Mouse (Mus musculus) gastrocnemius, postnatal 25 days (tissue): ENCODE data around the gene Scgb2b19. TPM values are rescaled to one million over a fixed set of nuclear protein-coding genes. Genes with fewer than 3 reads are reported as not detected.
"Not testable (repeated sequence)": the region's sequence is repeated elsewhere in the genome, so short reads cannot be mapped to it uniquely, and the experiment has no call there.

ENCODE experiments used
- DNase-seq: peaks from one replicate; pipeline ENCODE4 v3.0.0; 2022
- long read RNA-seq, 2 experiments: library from polyadenylated mRNA; stranded (forward); transcript quantifications; one replicate each; pipeline ENCODE4 v2.0.0; 2021
- total RNA-seq, 2 experiments: library from RNA; stranded (reverse); gene quantifications; 1 replicate in 1 of 2; 2 replicates in 1 of 2; pipeline ENCODE4 v1.2.3; 2021

The Scgb2b19 gene
- total RNA-seq, result not detected
- long read RNA-seq, experiment 1, result 0 reads
- long read RNA-seq, experiment 2, result 0 reads

DNA sequence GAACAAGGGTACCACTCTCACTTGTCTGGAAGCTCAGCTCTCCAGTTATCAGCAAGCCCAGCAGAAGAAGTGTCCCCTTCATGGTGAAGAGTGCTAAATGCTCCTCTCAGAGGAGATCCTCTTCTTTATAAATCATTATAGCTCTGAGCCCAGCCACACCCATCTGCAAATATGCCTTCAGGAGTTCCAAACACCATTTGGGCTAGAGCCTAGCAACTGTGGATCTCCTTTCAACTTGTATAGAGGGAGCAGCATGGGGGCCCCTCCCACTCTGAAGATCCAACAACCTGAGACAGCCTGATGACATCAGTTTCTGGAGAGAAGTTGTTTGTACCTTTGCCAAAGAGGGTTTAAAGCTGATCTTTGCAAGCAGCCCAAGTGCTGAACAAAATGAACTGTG, at the start of gene Scgb2b19:
Gene Scgb2b19 (minus strand): TSS at position 101 of the 400 bp plus-strand sequence.
- DNase-seq, result not testable (repeated sequence)

DNA sequence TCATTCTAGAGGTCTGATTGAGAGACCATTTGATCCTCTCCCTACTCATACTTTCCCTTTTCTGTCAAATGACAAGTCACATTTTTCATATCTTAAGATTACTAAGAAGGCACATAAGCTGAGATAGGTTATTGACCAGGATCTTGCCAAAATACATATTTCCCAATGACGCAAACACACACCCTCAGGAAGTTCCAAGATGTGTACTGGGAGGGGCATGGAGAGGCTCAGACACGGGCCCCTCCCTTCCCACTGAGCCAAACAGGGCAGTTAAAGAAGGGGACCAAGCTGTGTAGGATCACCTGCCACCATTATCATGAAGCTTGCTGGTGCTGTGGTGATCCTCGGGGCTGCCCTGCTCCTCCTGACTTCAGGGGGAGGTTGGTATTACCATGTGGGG, 6.9 kb upstream of the Scgb2b19 start, which contains the start of gene Scgb1b19:
Gene Scgb1b19 (plus strand): TSS at position 301 of the 400 bp plus-strand sequence.
- not testable (repeated sequence) for DNase-seq

Other genes with a start within 250 kb of the Scgb2b19 start
- not detected for gene Scgb2b17, start 223.8 kb downstream of the Scgb2b19 start, total RNA-seq
- gene Scgb1b17, start 216.9 kb downstream of the Scgb2b19 start, total RNA-seq, result not detected
- gene Scgb2b18, start 106.5 kb downstream of the Scgb2b19 start, total RNA-seq, result not detected
- not detected for gene Scgb1b18, start 94.8 kb downstream of the Scgb2b19 start, total RNA-seq
- not detected for gene Scgb1b19, start 7.0 kb upstream of the Scgb2b19 start, total RNA-seq
- gene Scgb2b20, start 86.0 kb upstream of the Scgb2b19 start, total RNA-seq, result not detected
- gene Scgb1b20, start 92.9 kb upstream of the Scgb2b19 start, total RNA-seq, result not detected
- gene Scgb2b21, start 240.1 kb upstream of the Scgb2b19 start, total RNA-seq, result not detected